Mouse (Mus musculus): ENCODE results near the gene Anapc2.

DNA sequence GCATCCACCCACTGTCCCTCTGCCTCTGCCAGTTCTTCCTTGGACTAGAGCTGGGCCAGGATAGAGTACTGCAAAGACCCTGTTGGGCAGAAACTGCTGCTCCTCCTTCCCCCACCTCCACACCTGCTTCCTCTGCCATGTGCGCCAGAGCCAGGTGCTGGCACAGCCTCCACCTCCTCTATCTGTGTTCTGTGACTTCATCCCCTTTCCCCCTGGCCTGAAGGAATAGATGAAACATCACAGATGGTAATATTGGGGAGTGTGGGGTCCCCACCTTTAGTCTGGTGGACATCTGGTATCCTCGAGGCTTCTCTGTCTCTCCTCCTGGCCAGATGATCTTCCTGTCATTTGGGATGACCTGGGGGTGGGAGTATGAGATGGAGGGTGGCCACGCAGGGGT, 31.2 kb downstream of the Anapc2 start:
- no peak for TF ChIP-seq GATA1 (IDR thresholded peaks at IDR 0.05; ENCODE audit: borderline replicate concordance, low read length)
- TF ChIP-seq FLI1 (IDR thresholded peaks at IDR 0.05; ENCODE audit: low read length), result no peak
